ENCODE assay signal across 8 mouse cellular contexts in the genomic region with DNA sequence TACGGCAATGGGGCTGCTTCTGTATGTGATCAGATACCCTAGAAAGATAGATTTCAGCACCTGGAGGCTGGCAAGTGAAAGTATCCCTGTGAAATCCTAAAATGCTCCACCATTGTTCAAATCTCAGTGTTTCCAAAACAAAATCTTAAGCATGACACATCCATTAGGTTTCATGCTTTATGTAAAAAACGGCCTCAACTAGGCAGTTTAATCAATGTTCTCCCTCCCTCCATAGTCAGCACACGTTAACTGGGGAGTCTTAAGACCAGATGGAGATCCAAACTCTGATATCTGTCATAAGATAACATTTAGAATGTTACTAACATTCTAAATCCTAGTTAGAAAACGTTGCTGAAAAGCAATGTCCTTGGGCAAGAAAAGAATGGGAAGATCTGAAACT. TPM values are rescaled to one million over a fixed set of nuclear protein-coding genes. Genes with fewer than 3 reads are reported as not detected.
DNase-seq lines count a peak whose midpoint lies in the region; ATAC-seq and TF ChIP-seq lines count a peak whose summit lies in the region.
"Had no signal": no experiment of that assay in that cellular context is flagged by ENCODE, and none has a peak within 500 bp of the region (broad histone marks: within the 10 kb centered on the region; RNA-seq: fewer than 3 reads in every experiment).

No protein-coding gene starts in this region.

- peaks cover 10% of the 10 kb centered on the region; the same call in 1 of the 2 replicates for H3K4me1 ChIP-seq in lung, embryonic 14.5 days (ENCODE audit: insufficient read depth)
- H3K4me1 ChIP-seq in embryonic facial prominence, embryonic 14.5 days (ENCODE audit: control insufficient read depth, insufficient read depth, low read length): peaks cover 12% of the 10 kb centered on the region
- peaks cover 31% of the 10 kb centered on the region for H3K4me1 ChIP-seq in limb, embryonic 10.5 days
- H3K4me1 ChIP-seq in small intestine, adult 2 months (ENCODE audit: control insufficient read depth, insufficient read depth, insufficient read length, low read length): peaks cover 11% of the 10 kb centered on the region

- no peak for ATAC-seq in lung, embryonic 14.5 days (ENCODE audit: insufficient read depth)
- ATAC-seq in embryonic facial prominence, embryonic 14.5 days (ENCODE audit: low read depth): no peak

- no peak for TF ChIP-seq CTCF in lung, embryonic 14.5 days (IDR thresholded peaks at IDR 0.05; ENCODE audit: low read depth)
- no peak for TF ChIP-seq CTCF in small intestine, adult 2 months (IDR thresholded peaks at IDR 0.05; ENCODE audit: extremely low read depth, insufficient read length, insufficient replicate concordance, low read depth, low read length)

- peak overlapping the region; percentile 99 for H3K27ac ChIP-seq in lung, embryonic 14.5 days (ENCODE audit: low read depth)
- H3K27ac ChIP-seq in embryonic facial prominence, embryonic 14.5 days (replicated peaks; ENCODE audit: low read depth, low read length): peak overlapping the region; percentile 98
- H3K27ac ChIP-seq in limb, embryonic 10.5 days: peak overlapping the region; percentile 100
- H3K27ac ChIP-seq in small intestine, adult 2 months (ENCODE audit: insufficient read depth, low read depth, low read length): no peak overlapping the region

- peak; percentile 27 for DNase-seq in lung, embryonic 14.5 days
- DNase-seq in lung, postnatal 25 days (ENCODE audit: low spot score): no peak
- no peak for DNase-seq in embryonic facial prominence, embryonic 14.5 days (ENCODE audit: low spot score)
- no peak for DNase-seq in limb, embryonic 10.5 days (ENCODE audit: low spot score)
- DNase-seq in ovary, postnatal 14 days (ENCODE audit: low spot score): no peak
- no peak for DNase-seq in layer of hippocampus, adult 8-10 months (ENCODE audit: low spot score in 2 of 2)

- H3K4me3 ChIP-seq in lung, embryonic 14.5 days (ENCODE audit: low read depth, low read length): peak overlapping the region; percentile 93
- H3K4me3 ChIP-seq in embryonic facial prominence, embryonic 14.5 days (ENCODE audit: low read depth, low read length): peak overlapping the region; percentile 98
- peak overlapping the region; percentile 98 for H3K4me3 ChIP-seq in limb, embryonic 10.5 days
- H3K4me3 ChIP-seq in small intestine, adult 2 months (ENCODE audit: low read depth, low read length): peak overlapping the region; percentile 81; the same call in 1 of the 2 replicates

- no peaks in the 10 kb centered on the region for H3K9me3 ChIP-seq in lung, embryonic 14.5 days (ENCODE audit: low read depth, low read length)
- no peaks in the 10 kb centered on the region for H3K9me3 ChIP-seq in embryonic facial prominence, embryonic 14.5 days (ENCODE audit: control insufficient read depth, low read length)
- no peaks in the 10 kb centered on the region for H3K9me3 ChIP-seq in limb, embryonic 10.5 days (replicated peaks)

- H3K9ac ChIP-seq in lung, embryonic 14.5 days: peak overlapping the region; percentile 98
- peak overlapping the region; percentile 100 for H3K9ac ChIP-seq in embryonic facial prominence, embryonic 14.5 days (ENCODE audit: low read depth, low read length)

- TF ChIP-seq POLR2A in small intestine, adult 2 months (IDR thresholded peaks at IDR 0.05; ENCODE audit: low read depth, low read length): no peak

- H3K36me3 ChIP-seq in lung, embryonic 14.5 days (ENCODE audit: insufficient read depth): no peaks in the 10 kb centered on the region
- peaks cover 11% of the 10 kb centered on the region; the same call in 1 of the 2 replicates for H3K36me3 ChIP-seq in embryonic facial prominence, embryonic 14.5 days (ENCODE audit: control insufficient read depth, insufficient read depth, low read length)
- peaks cover 35% of the 10 kb centered on the region for H3K36me3 ChIP-seq in limb, embryonic 10.5 days
- H3K36me3 ChIP-seq in small intestine, adult 2 months (ENCODE audit: control insufficient read depth, insufficient read depth, low read length): no peaks in the 10 kb centered on the region

- 9% methylated on average over 4 of the region's 4 CpGs for WGBS in lung, embryonic 14.5 days
- 10% methylated on average over 4 of the region's 4 CpGs for WGBS in embryonic facial prominence, embryonic 14.5 days
- WGBS in limb, embryonic 10.5 days: 23% methylated on average over 4 of the region's 4 CpGs
- WGBS in small intestine, adult 2 months: 5% methylated on average over 4 of the region's 4 CpGs

- no peaks in the 10 kb centered on the region for H3K27me3 ChIP-seq in lung, embryonic 14.5 days (ENCODE audit: insufficient read depth, low read length)
- no peaks in the 10 kb centered on the region for H3K27me3 ChIP-seq in embryonic facial prominence, embryonic 14.5 days (replicated peaks; ENCODE audit: control insufficient read depth, insufficient read depth, low read length)
- no peaks in the 10 kb centered on the region for H3K27me3 ChIP-seq in limb, embryonic 10.5 days (ENCODE audit: low read depth, poor library complexity, severe bottlenecking)
- H3K27me3 ChIP-seq in small intestine, adult 2 months (ENCODE audit: control insufficient read depth, insufficient read depth, low read length): no peaks in the 10 kb centered on the region

- H3K4me2 ChIP-seq in lung, embryonic 14.5 days: peak overlapping the region; percentile 84
- peak overlapping the region; percentile 76 for H3K4me2 ChIP-seq in embryonic facial prominence, embryonic 14.5 days (ENCODE audit: low read depth, low read length)

RNA-seq across cellular contexts. Expression of a gene that starts 0.9 kb away (rescaled TPM):
- polyA plus RNA-seq in lung, embryonic 14.5 days (2014; fragmentation: Nextera tagmentation; extraction: Ambion mirVana): 24.5 and 24.7 TPM in 2 replicates
- 21.7 and 23.2 TPM in 2 replicates for polyA plus RNA-seq in embryonic facial prominence, embryonic 14.5 days (2014; fragmentation: Nextera tagmentation; extraction: Ambion mirVana)
- polyA plus RNA-seq in limb, embryonic 10.5 days (2016; fragmentation: Nextera tagmentation; extraction: Ambion mirVana): 20.5 and 25.3 TPM in 2 replicates
- 0.30 and 0.94 TPM in 2 replicates for polyA plus RNA-seq in small intestine, adult 2 months (2012; rRNA removed)
- total RNA-seq in layer of hippocampus, adult 8-10 months (2022): 10 to 100 TPM; 25.4 to 29.6 (median 28.5) TPM

RNA-seq across cellular contexts. Expression of a gene that starts 11.7 kb away (rescaled TPM):
- not detected in 2 replicates for polyA plus RNA-seq in lung, embryonic 14.5 days (2014; fragmentation: Nextera tagmentation; extraction: Ambion mirVana)
- polyA plus RNA-seq in embryonic facial prominence, embryonic 14.5 days (2014; fragmentation: Nextera tagmentation; extraction: Ambion mirVana): 5.6 and 6.1 TPM in 2 replicates
- not detected in 2 replicates for polyA plus RNA-seq in limb, embryonic 10.5 days (2016; fragmentation: Nextera tagmentation; extraction: Ambion mirVana)
- 0.17 TPM in 1 of 2 replicates, not detected in the other for polyA plus RNA-seq in small intestine, adult 2 months (2012; rRNA removed)
- not detected for total RNA-seq in layer of hippocampus, adult 8-10 months (2022)
- total RNA-seq: left cerebral cortex, postnatal 10 days had no signal

Comparison
In these comparisons a context has a peak if more than half of its experiments do, and no peak if none do; other contexts are left out.
1. RNA of a gene that starts 0.9 kb away (polyA plus RNA-seq): 20.5 to 25.3 TPM in limb, embryonic 10.5 days, 24.5 to 24.7 TPM in lung, embryonic 14.5 days and 21.7 to 23.2 TPM in embryonic facial prominence, embryonic 14.5 days; 0.30 to 0.94 TPM in small intestine, adult 2 months; every median in the first group is over 10 times any median in the second.
2. Peak in every context shown above with its lines, with median percentiles within 50 percentile points of each other: H3K4me3 ChIP-seq.